Mouse (Mus musculus) liver, embryonic 14.5 days (tissue): ENCODE measurements around the gene Esrrg. TPM values are rescaled to one million over a fixed set of nuclear protein-coding genes. Genes with fewer than 3 reads are reported as not detected.

Source experiments
- ATAC-seq: fragments of 200-750 bp; cut with Nextera tagmentation; 2 replicates; pipeline ENCODE4 v1.8.0; 2017; ENCODE audit warnings: moderate number of reproducible peaks, mild to moderate bottlenecking, moderate library complexity; ENCODE audit not compliant: insufficient read depth
- DNase-seq, 3 experiments: peaks; one replicate each; pipeline ENCODE4 v3.0.0-alpha.2; 2012 to 2013; ENCODE audit warnings: low read depth in 3 of 3, low spot score in 3 of 3
- H3K27ac ChIP-seq: fragments of 300-500 bp; sonication (generic); 2 replicates; pipeline ENCODE4 v1.5.1; 2014; ENCODE audit warnings: moderate library complexity, mild to moderate bottlenecking, control low read depth, inconsistent platforms
- H3K27me3 ChIP-seq: fragments of 300-500 bp; sonication (generic); 2 replicates; pipeline ENCODE4 v1.6.1; 2014; ENCODE audit warnings: mild to moderate bottlenecking, low read length, moderate library complexity; ENCODE audit not compliant: control insufficient read depth, insufficient read depth
- H3K36me3 ChIP-seq: fragments of 300-500 bp; sonication (generic); replicated peaks from 2 replicates; pipeline ENCODE4 v1.6.1; 2014; ENCODE audit warnings: low read depth; ENCODE audit not compliant: control insufficient read depth, insufficient read depth
- H3K4me1 ChIP-seq, 2 experiments: fragments of 200-500 bp in 1 of 2; fragments of 300-500 bp in 1 of 2; sonication (generic) in 1 of 2; replicated peaks; 2 replicates each; pipeline ENCODE4 v1.6.1; 2012 to 2014; ENCODE audit warnings: antibody characterized with exemption in 1 of 2, inconsistent platforms in 1 of 2, low read length in 1 of 2; ENCODE audit not compliant: control insufficient read depth in 2 of 2, insufficient read depth in 2 of 2
- H3K4me2 ChIP-seq: fragments of 300-500 bp; sonication (generic); 2 replicates; pipeline ENCODE4 v1.6.1; 2014; ENCODE audit warnings: low read depth, mild to moderate bottlenecking, control low read depth, moderate library complexity
- H3K4me3 ChIP-seq, 2 experiments: fragments of 200-500 bp in 1 of 2; fragments of 300-500 bp in 1 of 2; sonication (generic) in 1 of 2; 2 replicates each; pipeline ENCODE4 v1.5.1; 2012 to 2014; ENCODE audit warnings: low read depth in 2 of 2, low read length in 2 of 2, mild to moderate bottlenecking in 2 of 2, control low read depth in 1 of 2, inconsistent platforms in 1 of 2, moderate library complexity in 1 of 2; ENCODE audit not compliant: insufficient read depth in 1 of 2
- H3K9ac ChIP-seq: fragments of 300-500 bp; sonication (generic); replicated peaks from 2 replicates; pipeline ENCODE4 v1.6.1; 2014; ENCODE audit warnings: mild to moderate bottlenecking, control low read depth, moderate library complexity
- H3K9me3 ChIP-seq: fragments of 300-500 bp; sonication (generic); 2 replicates; pipeline ENCODE4 v1.6.1; 2016; ENCODE audit warnings: low read length, mixed read lengths; ENCODE audit not compliant: control insufficient read depth
- CTCF ChIP-seq: IDR thresholded peaks from 2 replicates; pipeline ENCODE4 v1.5.1; 2016; ENCODE audit warnings: antibody characterized with exemption, low read depth, control low read depth
- EP300 ChIP-seq: IDR thresholded peaks from 2 replicates; pipeline ENCODE4 v1.6.1; 2016; ENCODE audit warnings: antibody characterized with exemption, low read depth
- WGBS: fragments of 180-500 bp; shearing (Covaris S2); extraction: QIAGEN DNeasy Blood & Tissue Kit; methylation state at CpG from one replicate; pipeline ENCODE4 v1.1.7; 2014; ENCODE audit not compliant: insufficient replicate concordance; 5-methylcytosine and 5-hydroxymethylcytosine counted together
- polyA plus RNA-seq, 2 experiments: library from polyadenylated mRNA; depleted of rRNA in 1 of 2; stranded (reverse) in 1 of 2; unstranded in 1 of 2; fragments of >200 nt; fragmentation: Nextera tagmentation in 1 of 2; extraction: Ambion mirVana in 1 of 2; gene quantifications; 2 replicates each; pipeline versions ENCODE4 v1.2.1 to v1.2.3; 2012 to 2014

Gene Esrrg
- polyA plus RNA-seq, 2 experiments = 0.03 TPM

DNA sequence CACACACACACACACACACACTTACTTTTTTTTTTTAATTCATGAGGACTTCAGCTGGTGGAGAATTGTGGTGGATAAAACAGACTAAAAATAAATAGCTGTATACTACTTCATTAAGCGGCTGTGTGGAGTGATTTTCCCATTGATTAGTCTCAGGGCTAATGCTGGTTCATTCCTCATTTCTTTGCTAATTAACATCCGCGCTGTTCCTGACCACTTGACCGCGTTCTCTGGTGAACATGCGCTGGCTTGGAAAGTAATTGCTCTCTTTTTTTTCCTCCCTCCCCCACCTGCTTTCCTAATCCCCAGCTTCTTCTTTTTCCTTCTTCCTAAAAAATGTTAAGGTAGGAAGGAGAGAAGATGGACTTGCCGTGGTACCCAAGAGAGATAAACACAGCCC, 222.3 kb downstream of the Esrrg start:
- Histone ChIP-seq H3K9ac (no peak overlapping the region), H3K4me3 (no peak overlapping the region), H3K36me3 (no peaks in the 10 kb centered on the region), H3K4me1 (0 out of 4 replicates have a peak, but pooled peaks cover 0 to 5% of the 10 kb centered on the region in 2 experiments), H3K27ac (no peak overlapping the region), H3K4me2 (no peak overlapping the region), H3K9me3 (no peaks in the 10 kb centered on the region), H3K27me3 (no peaks in the 10 kb centered on the region)
- no peak for DNase-seq
- TF ChIP-seq EP300 = no peak
- TF ChIP-seq CTCF = no peak
- 77% methylated on average over 7 of the region's 7 CpGs for WGBS
- ATAC-seq = no peak

- WGBS = 35% methylated on average over 3 of the region's 3 CpGs
- Histone ChIP-seq H3K27ac (no peak overlapping the region), H3K4me2 (no peak overlapping the region), H3K27me3 (no peaks in the 10 kb centered on the region), H3K4me3 (no peak overlapping the region), H3K9me3 (no peaks in the 10 kb centered on the region), H3K9ac (no peak overlapping the region), H3K36me3 (no peaks in the 10 kb centered on the region), H3K4me1 (0 out of 4 replicates have a peak, but pooled peaks cover 0 to 2% of the 10 kb centered on the region in 2 experiments)
- TF ChIP-seq CTCF = no peak
- TF ChIP-seq EP300 = no peak
- ATAC-seq (no peak), DNase-seq (no peak)
Measured at GRCm38 (mm10) chr1:187832851-187833250, 224.3 kb downstream of the Esrrg start.

DNA sequence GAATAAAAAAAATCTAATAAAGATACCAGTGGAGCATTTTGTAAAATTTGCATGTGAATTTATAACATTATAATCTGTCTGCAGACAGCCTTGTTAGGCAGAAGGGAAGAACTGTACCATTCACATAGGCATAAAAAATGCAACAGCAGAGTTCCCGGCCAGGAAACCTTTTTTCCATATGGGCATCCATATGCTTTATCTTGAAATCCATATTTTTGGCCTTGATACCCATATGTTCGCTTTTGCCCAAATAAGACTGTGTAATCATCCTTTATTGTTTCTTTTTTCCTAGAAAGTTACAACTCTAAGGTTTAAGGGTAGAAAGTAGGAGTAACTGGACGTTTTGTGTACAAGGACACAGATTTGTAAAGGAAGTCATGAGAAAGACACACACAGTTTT, 226.0 kb downstream of the Esrrg start:
- TF ChIP-seq CTCF (no peak), EP300 (no peak)
- H3K4me1 ChIP-seq = 0 out of 4 replicates have a peak, but pooled peaks cover 0 to 2% of the 10 kb centered on the region in 2 experiments
- no peaks in the 10 kb centered on the region for H3K36me3 ChIP-seq
- WGBS = 54% methylated on average over 3 of the region's 3 CpGs
- H3K9me3 ChIP-seq = no peaks in the 10 kb centered on the region
- no peak overlapping the region for H3K27ac ChIP-seq
- no peak overlapping the region for H3K9ac ChIP-seq
- ATAC-seq (no peak), DNase-seq (no peak)
- H3K4me2 ChIP-seq = no peak overlapping the region
- no peaks in the 10 kb centered on the region for H3K27me3 ChIP-seq
- no peak overlapping the region for H3K4me3 ChIP-seq

DNA sequence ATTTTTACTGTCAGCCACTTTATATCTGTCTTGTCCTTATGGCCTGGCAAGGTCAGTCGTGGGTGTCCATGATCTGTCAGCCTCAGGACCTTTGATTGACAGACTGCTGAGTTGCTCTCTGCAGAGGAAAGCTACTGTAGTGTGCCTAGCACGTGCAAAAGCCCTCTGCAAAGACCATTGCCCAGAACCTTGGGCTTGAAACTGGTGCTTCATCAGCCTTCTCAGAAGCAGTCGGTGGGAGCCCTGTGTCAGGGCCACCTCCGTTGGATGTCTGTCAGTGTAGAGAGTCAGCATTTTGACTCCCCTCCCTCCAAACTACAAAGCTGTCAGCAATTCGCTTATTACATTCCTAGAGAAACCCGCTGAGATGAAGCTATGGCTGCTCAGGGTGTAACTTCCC, 227.8 kb downstream of the Esrrg start:
- no peaks in the 10 kb centered on the region for H3K9me3 ChIP-seq
- no peaks in the 10 kb centered on the region for H3K27me3 ChIP-seq
- 0 out of 4 replicates have a peak, but pooled peaks cover 0 to 2% of the 10 kb centered on the region in 2 experiments for H3K4me1 ChIP-seq
- TF ChIP-seq CTCF (no peak), EP300 (no peak)
- H3K4me2 ChIP-seq = no peak overlapping the region
- ATAC-seq (no peak), DNase-seq (no peak)
- H3K36me3 ChIP-seq = no peaks in the 10 kb centered on the region
- H3K27ac ChIP-seq = no peak overlapping the region
- H3K9ac ChIP-seq = no peak overlapping the region
- 37% methylated on average over 6 of the region's 6 CpGs for WGBS
- H3K4me3 ChIP-seq = no peak overlapping the region

DNA sequence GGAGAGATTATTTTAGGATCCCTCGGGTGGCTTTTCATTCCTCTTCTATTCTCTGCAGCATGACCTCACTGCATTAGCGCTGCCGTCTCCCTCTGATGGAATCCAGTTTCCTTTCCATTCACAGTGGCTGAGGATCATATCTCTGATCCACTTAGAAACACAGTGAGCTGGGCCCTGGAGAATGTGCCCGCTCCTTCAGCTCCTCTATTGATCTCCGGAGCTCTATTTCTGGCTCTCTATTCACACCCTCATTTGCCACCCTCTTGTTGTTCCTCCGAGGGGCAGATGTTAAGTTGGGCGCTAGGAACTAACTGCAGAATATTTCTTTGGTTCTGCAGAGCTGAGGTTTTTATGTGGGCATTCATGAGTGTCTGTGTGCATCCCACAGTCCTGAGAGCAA, 228.3 kb downstream of the Esrrg start:
- WGBS = 30% methylated on average over 7 of the region's 7 CpGs
- Histone ChIP-seq H3K9ac (no peak overlapping the region), H3K27me3 (no peaks in the 10 kb centered on the region), H3K4me1 (0 out of 4 replicates have a peak, but pooled peaks cover 0 to 2% of the 10 kb centered on the region in 2 experiments), H3K36me3 (no peaks in the 10 kb centered on the region), H3K9me3 (no peaks in the 10 kb centered on the region), H3K4me2 (no peak overlapping the region), H3K4me3 (no peak overlapping the region), H3K27ac (no peak overlapping the region)
- no peak for DNase-seq
- no peak for ATAC-seq
- TF ChIP-seq EP300 = no peak
- TF ChIP-seq CTCF = no peak
